Mouse (Mus musculus): ENCODE results near the gene Htr2c. TPM values are rescaled to one million over a fixed set of nuclear protein-coding genes. Genes with fewer than 3 reads are reported as not detected.
A peak's percentile ranks its signal among the peaks of the same experiment; 100 is the strongest.

Gene Htr2c
- polyA plus RNA-seq, 1 experiment from 2014 or later = 6.9 TPM

GRCm38 (mm10) chrX:147217382-147218013 lies 255.2 kb downstream of the Htr2c start:
- no peak overlapping the region for H3K9ac ChIP-seq
- H3K4me1 ChIP-seq = no peaks in the 10 kb centered on the region
- no peaks in the 10 kb centered on the region for H3K36me3 ChIP-seq
- no peak overlapping the region for H3K27ac ChIP-seq
- 61% methylated on average over 3 of the region's 3 CpGs for WGBS
- no peak overlapping the region for H3K4me3 ChIP-seq
- ATAC-seq (ENCODE audit: low FRiP score) = no peak
- no peak overlapping the region for H3K4me2 ChIP-seq (replicated peaks)
- H3K27me3 ChIP-seq = no peaks in the 10 kb centered on the region
- H3K9me3 ChIP-seq (replicated peaks) = no peaks in the 10 kb centered on the region

GRCm38 (mm10) chrX:147238806-147239542 lies 276.7 kb downstream of the Htr2c start:
- Histone ChIP-seq H3K27me3 (no peaks in the 10 kb centered on the region), H3K36me3 (no peaks in the 10 kb centered on the region), H3K4me1 (no peaks in the 10 kb centered on the region), H3K4me2 (replicated peaks) (no peak overlapping the region), H3K4me3 (no peak overlapping the region), H3K9ac (no peak overlapping the region), H3K9me3 (replicated peaks) (no peaks in the 10 kb centered on the region), H3K27ac (no peak overlapping the region)
- no peak for ATAC-seq (ENCODE audit: low FRiP score)
- 67% methylated on average over 2 of the region's 2 CpGs for WGBS

MicroRNAs encoded within 50 kb of the gene (microRNA counts, 519-probe panel; counts per million panel counts)
- microRNA mmu-miR-448 (470 counts per million, percentile 58 among the panel's probes with 10 or more counts), microRNA mmu-miR-764-3p (470 counts per million, percentile 58 among the panel's probes with 10 or more counts), microRNA mmu-miR-764-5p (2,395 counts per million, percentile 64 among the panel's probes with 10 or more counts)

Small RNA genes within 50 kb of the gene (microRNA-seq; reads per million reads assigned to microRNA genes)
- not detected for gene Gm22650
- gene Gm24627 = not detected
- gene Mir1264 = 111 reads per million, percentile 47 among the genes with 10 or more reads in this experiment
- gene Mir1298 = 1,937 reads per million, percentile 82 among the genes with 10 or more reads in this experiment
- gene Mir1912 = 4.3 reads per million, percentile 9 among the genes with 10 or more reads in this experiment
- gene Mir448 = 270 reads per million, percentile 59 among the genes with 10 or more reads in this experiment
- gene Mir764 = 4.1 reads per million, percentile 7 among the genes with 10 or more reads in this experiment
